Mouse (Mus musculus): ENCODE measurements at regions not wholly inside any gene's neighbourhood (a gene's known extent, or its start where the extent isn't known, plus 50 kb on each side); places are given as distances from the start of the nearest gene placed in this dataset.

GRCm38 (mm10) chr2:160507816-160508564, 137.7 kb upstream of the Top1 start:
- Histone ChIP-seq H3K4me3 (no peak overlapping the region), H3K4me1 (replicated peaks) (peaks cover 21% of the 10 kb centered on the region), H3K9ac (no peak overlapping the region), H3K27me3 (peaks cover 53% of the 10 kb centered on the region), H3K27ac (replicated peaks) (peak overlapping the region; percentile 37; the same call in 1 of the 2 replicates), H3K36me3 (no peaks in the 10 kb centered on the region), H3K9me3 (no peaks in the 10 kb centered on the region), H3K4me2 (peak overlapping the region; percentile 17; the same call in 1 of the 2 replicates)
- 32% methylated on average over 22 of the region's 22 CpGs for WGBS
- ATAC-seq (ENCODE audit: low FRiP score, low read depth), result peak; percentile 69

DNA sequence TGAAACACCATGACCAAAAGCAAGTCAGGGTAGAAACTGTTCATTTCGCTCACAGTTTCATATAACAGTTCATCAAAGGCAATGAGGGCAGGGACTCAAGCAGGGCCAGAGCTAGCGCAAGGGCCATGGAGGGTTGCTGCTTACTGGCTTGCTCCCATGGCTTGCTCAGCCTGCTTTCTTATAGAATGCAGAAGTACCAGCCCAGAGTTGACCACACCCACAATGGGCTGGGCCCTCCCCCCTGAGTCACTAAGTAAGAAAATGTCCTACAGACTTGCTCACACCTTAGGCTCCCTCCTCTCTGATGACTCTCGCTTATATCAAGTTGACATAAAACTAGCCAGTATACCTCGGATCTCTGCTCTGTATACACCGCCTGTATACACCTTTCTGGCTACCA, 135.5 kb upstream of the Top1 start:
- Histone ChIP-seq H3K27me3 (peaks cover 54% of the 10 kb centered on the region), H3K36me3 (no peaks in the 10 kb centered on the region)
- 96% methylated on average over 5 of the region's 5 CpGs for WGBS

GRCm38 (mm10) chr2:160510635-160511421, 134.9 kb upstream of the Top1 start:
- H3K4me1 ChIP-seq (replicated peaks), result peaks cover 9% of the 10 kb centered on the region
- H3K9ac ChIP-seq, result no peak overlapping the region
- no peak overlapping the region for H3K27ac ChIP-seq (replicated peaks)
- no peaks in the 10 kb centered on the region for H3K36me3 ChIP-seq
- WGBS, result 50% methylated on average over 14 of the region's 14 CpGs
- no peak for ATAC-seq (ENCODE audit: low FRiP score, low read depth)
- H3K4me3 ChIP-seq, result no peak overlapping the region
- H3K4me2 ChIP-seq, result no peak overlapping the region
- H3K27me3 ChIP-seq, result peaks cover 53% of the 10 kb centered on the region
- no peaks in the 10 kb centered on the region for H3K9me3 ChIP-seq

More for the DNA sequence above, 135.5 kb upstream of the Top1 start:
- Histone ChIP-seq H3K4me3 (no peak overlapping the region), H3K9me3 (no peaks in the 10 kb centered on the region), H3K4me2 (no peak overlapping the region), H3K4me1 (replicated peaks) (peaks cover 9% of the 10 kb centered on the region), H3K9ac (no peak overlapping the region), H3K27ac (replicated peaks) (no peak overlapping the region)
- no peak for ATAC-seq (ENCODE audit: low FRiP score, low read depth)

DNA sequence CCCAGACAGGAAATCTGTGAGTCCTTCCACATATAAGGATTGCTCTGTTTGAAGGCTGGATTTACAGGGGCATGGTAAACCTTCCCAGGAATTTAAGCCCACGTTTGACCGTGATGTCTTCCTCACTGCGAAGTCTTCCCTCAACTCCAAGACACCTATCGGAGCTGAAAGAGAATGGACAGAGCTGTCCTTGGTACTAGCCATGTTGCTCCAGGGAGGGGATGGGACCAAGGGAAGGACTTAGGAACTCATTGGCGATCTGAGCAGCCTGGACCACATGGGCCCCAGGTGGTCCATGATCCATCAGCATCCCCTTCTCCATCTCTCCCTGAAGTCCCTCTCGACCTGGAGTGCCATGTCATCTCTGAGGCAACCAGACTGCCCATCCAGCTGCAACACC, 130.1 kb upstream of the Top1 start:
- H3K4me2 ChIP-seq, result no peak overlapping the region
- 63% methylated on average over 6 of the region's 6 CpGs for whole genome bisulfite sequencing
- no peaks in the 10 kb centered on the region for H3K4me1 ChIP-seq (replicated peaks)
- no peak for ATAC-seq (ENCODE audit: low FRiP score, low read depth)
- peaks cover 52% of the 10 kb centered on the region for H3K27me3 ChIP-seq
- no peaks in the 10 kb centered on the region for H3K36me3 ChIP-seq
- no peak overlapping the region for H3K27ac ChIP-seq (replicated peaks)
- H3K9ac ChIP-seq, result no peak overlapping the region
- H3K9me3 ChIP-seq, result no peaks in the 10 kb centered on the region
- H3K4me3 ChIP-seq, result no peak overlapping the region

DNA sequence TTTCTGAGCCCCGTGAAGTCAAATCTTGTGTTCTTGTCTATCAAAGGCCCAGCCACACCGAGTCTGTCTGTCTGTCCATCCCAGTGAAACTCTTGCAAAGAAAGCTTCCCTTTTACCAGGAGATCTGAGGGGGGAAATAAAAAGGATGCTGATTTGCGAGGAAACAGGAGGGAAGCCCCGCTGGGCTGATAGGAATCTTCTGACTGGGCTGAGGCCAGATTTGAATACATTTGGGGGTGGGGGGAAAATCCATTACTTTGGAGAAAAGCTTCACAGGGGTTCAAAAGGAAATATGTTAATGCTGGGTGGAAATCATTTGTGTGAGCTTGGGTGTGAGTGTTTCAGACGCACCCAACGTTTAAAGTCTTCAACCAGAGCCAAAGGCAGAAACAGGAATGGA, 129.2 kb upstream of the Top1 start:
- Histone ChIP-seq H3K27me3 (peaks cover 45% of the 10 kb centered on the region), H3K36me3 (no peaks in the 10 kb centered on the region)
- WGBS, result 20% methylated on average over 6 of the region's 6 CpGs

GRCm38 (mm10) chr2:160525301-160526205, 120.1 kb upstream of the Top1 start:
- Histone ChIP-seq H3K9ac (no peak overlapping the region), H3K4me3 (no peak overlapping the region), H3K9me3 (no peaks in the 10 kb centered on the region), H3K27me3 (peaks cover 4% of the 10 kb centered on the region; the same call in 1 of the 2 replicates), H3K4me2 (no peak overlapping the region), H3K27ac (replicated peaks) (no peak overlapping the region), H3K4me1 (replicated peaks) (no peaks in the 10 kb centered on the region), H3K36me3 (no peaks in the 10 kb centered on the region)
- no peak for ATAC-seq (ENCODE audit: low FRiP score, low read depth)
- 75% methylated on average over 9 of the region's 9 CpGs for WGBS

More for the DNA sequence above, 129.2 kb upstream of the Top1 start:
- no peak overlapping the region for H3K27ac ChIP-seq (replicated peaks)
- H3K4me2 ChIP-seq, result no peak overlapping the region
- ATAC-seq (ENCODE audit: low FRiP score, low read depth), result no peak
- H3K9me3 ChIP-seq, result no peaks in the 10 kb centered on the region
- no peaks in the 10 kb centered on the region for H3K4me1 ChIP-seq (replicated peaks)
- H3K9ac ChIP-seq, result no peak overlapping the region
- no peak overlapping the region for H3K4me3 ChIP-seq

GRCm38 (mm10) chr2:160526377-160527125, 119.1 kb upstream of the Top1 start:
- Histone ChIP-seq H3K9ac (no peak overlapping the region), H3K36me3 (no peaks in the 10 kb centered on the region), H3K4me1 (replicated peaks) (no peaks in the 10 kb centered on the region), H3K27me3 (peaks cover 9% of the 10 kb centered on the region), H3K27ac (replicated peaks) (no peak overlapping the region), H3K4me3 (no peak overlapping the region), H3K9me3 (no peaks in the 10 kb centered on the region), H3K4me2 (no peak overlapping the region)
- ATAC-seq (ENCODE audit: low FRiP score, low read depth), result no peak
- WGBS, result 31% methylated on average over 8 of the region's 8 CpGs

GRCm38 (mm10) chr2:160529306-160529705, 116.4 kb upstream of the Top1 start:
- no peak for ATAC-seq (ENCODE audit: low FRiP score, low read depth)
- no peaks in the 10 kb centered on the region for H3K9me3 ChIP-seq
- H3K4me2 ChIP-seq, result no peak overlapping the region
- H3K27me3 ChIP-seq, result peaks cover 13% of the 10 kb centered on the region
- H3K36me3 ChIP-seq, result no peaks in the 10 kb centered on the region
- 54% methylated on average over 7 of the region's 7 CpGs for WGBS
- H3K27ac ChIP-seq (replicated peaks), result no peak overlapping the region
- no peak overlapping the region for H3K9ac ChIP-seq
- H3K4me1 ChIP-seq (replicated peaks), result no peaks in the 10 kb centered on the region
- H3K4me3 ChIP-seq, result no peak overlapping the region

DNA sequence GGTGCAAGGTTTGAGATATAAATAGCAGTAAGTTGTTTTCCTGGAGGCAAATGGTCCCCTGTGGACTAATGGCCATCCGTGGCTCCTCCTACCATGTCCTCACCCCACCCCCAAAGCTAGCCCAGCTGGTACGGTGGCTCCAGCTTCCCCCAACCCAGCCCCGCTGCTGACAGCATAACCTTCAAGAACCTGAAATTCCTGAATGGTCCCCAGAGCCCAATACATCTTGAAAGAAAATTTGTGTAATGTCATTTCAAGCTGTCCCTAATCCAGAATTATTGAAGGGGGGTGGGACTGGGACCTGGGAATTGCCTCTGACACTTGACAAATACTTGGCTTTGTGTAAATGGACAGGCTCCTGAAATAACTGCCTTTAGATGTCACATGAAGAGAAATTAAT, 115.3 kb upstream of the Top1 start:
- H3K27me3 ChIP-seq, result peaks cover 16% of the 10 kb centered on the region

DNA sequence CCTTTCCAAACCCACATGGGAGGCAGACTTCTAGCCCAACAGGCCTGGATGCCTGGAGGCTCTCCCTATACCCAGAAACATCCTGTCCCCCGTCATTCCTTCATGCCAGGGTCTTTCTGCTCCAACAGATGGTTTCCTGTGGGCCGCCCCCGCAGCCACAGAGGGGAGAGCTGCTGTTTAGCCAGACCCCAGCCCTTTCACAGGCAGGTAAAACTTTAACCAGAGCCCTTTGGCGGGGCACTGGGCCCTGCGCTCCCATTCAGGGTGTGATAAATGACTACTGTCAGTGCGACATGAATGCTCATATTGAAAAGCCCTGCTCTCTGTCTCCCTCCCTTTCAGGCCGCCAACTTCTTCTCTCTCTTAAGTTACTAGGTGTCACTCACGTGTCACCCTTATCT, 108.4 kb upstream of the Top1 start:
- H3K36me3 ChIP-seq, result no peaks in the 10 kb centered on the region
- no peak for ATAC-seq (ENCODE audit: low FRiP score, low read depth)
- no peaks in the 10 kb centered on the region for H3K4me1 ChIP-seq (replicated peaks)
- WGBS, result 18% methylated on average over 8 of the region's 8 CpGs
- H3K4me3 ChIP-seq, result no peak overlapping the region
- H3K27ac ChIP-seq (replicated peaks), result no peak overlapping the region
- no peak overlapping the region for H3K4me2 ChIP-seq
- no peak overlapping the region for H3K9ac ChIP-seq
- 0 out of 2 replicates have a peak, but pooled peaks cover 13% of the 10 kb centered on the region for H3K27me3 ChIP-seq
- H3K9me3 ChIP-seq, result no peaks in the 10 kb centered on the region

More for the DNA sequence above, 115.3 kb upstream of the Top1 start:
- ATAC-seq (ENCODE audit: low FRiP score, low read depth), result no peak
- no peaks in the 10 kb centered on the region for H3K4me1 ChIP-seq (replicated peaks)
- H3K36me3 ChIP-seq, result no peaks in the 10 kb centered on the region
- H3K4me2 ChIP-seq, result no peak overlapping the region
- no peak overlapping the region for H3K27ac ChIP-seq (replicated peaks)
- no peak overlapping the region for H3K9ac ChIP-seq
- 43% methylated on average over 3 of the region's 3 CpGs for WGBS
- no peaks in the 10 kb centered on the region for H3K9me3 ChIP-seq
- no peak overlapping the region for H3K4me3 ChIP-seq

DNA sequence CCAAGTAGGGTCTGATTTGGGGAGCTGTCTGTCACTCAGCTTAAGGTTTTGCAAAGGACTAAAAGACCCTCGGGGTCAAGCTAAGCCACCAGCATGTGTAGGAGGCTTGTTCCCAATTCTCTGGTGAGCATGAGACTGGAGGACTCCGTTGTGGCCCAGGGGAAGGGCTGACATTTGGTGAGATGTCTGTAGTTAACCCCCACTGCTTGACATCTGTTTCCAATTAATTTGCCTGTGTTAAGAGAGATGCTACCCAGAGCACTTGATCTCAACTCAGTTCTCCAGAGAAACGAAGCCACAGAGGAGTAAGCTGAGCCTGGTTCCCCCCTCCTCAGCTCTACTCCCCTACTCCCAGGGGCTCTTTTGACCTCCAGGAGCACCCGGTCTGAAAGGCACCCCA, 100.2 kb upstream of the Top1 start:
- Histone ChIP-seq H3K9ac (no peak overlapping the region), H3K4me2 (no peak overlapping the region), H3K4me1 (replicated peaks) (no peaks in the 10 kb centered on the region), H3K27ac (replicated peaks) (no peak overlapping the region), H3K4me3 (no peak overlapping the region), H3K27me3 (no peaks in the 10 kb centered on the region; the same call in 1 of the 2 replicates), H3K9me3 (no peaks in the 10 kb centered on the region), H3K36me3 (no peaks in the 10 kb centered on the region)
- ATAC-seq (ENCODE audit: low FRiP score, low read depth), result no peak
- WGBS, result 37% methylated on average over 4 of the region's 4 CpGs
